Mouse (Mus musculus): ENCODE measurements at regions not wholly inside any gene's neighbourhood (a gene's known extent, or its start where the extent isn't known, plus 50 kb on each side); places are given as distances from the start of the nearest gene placed in this dataset.

GRCm38 (mm10) chr7:133450246-133450645, 151.7 kb downstream of the Tex36 start:
- TF ChIP-seq EP300 (IDR thresholded peaks at IDR 0.05; ENCODE audit: low read depth) = no peak
- TF ChIP-seq CTCF (IDR thresholded peaks at IDR 0.05; ENCODE audit: low read depth) = no peak
